Mouse (Mus musculus) liver, embryonic 11.5 days (tissue): ENCODE data around the gene Rbpj. TPM values are rescaled to one million over a fixed set of nuclear protein-coding genes. Genes with fewer than 3 reads are reported as not detected.
"Not testable (repeated sequence)": the region's sequence is repeated elsewhere in the genome, so short reads cannot be mapped to it uniquely, and the experiment has no call there.

Source experiments
- ATAC-seq: fragments of 200-750 bp; cut with Nextera tagmentation; replicated peaks from 2 replicates; pipeline ENCODE4 v1.8.0; 2017; ENCODE audit warnings: moderate number of reproducible peaks, mild to moderate bottlenecking, moderate TSS enrichment, moderate library complexity; ENCODE audit not compliant: low FRiP score
- DNase-seq: peaks from one replicate; pipeline ENCODE4 v3.0.0-alpha.2; 2017; ENCODE audit warnings: low spot score
- H3K27ac ChIP-seq: fragments of 300-500 bp; sonication (generic); 2 replicates; pipeline ENCODE4 v1.5.1; 2014; ENCODE audit warnings: mild to moderate bottlenecking, low read depth, low read length, control low read depth
- H3K27me3 ChIP-seq: fragments of 300-500 bp; sonication (generic); replicated peaks from 2 replicates; pipeline ENCODE4 v1.6.1; 2014; ENCODE audit warnings: low read length, mixed read lengths; ENCODE audit not compliant: control insufficient read depth, insufficient read depth
- H3K36me3 ChIP-seq: fragments of 300-500 bp; sonication (generic); 2 replicates; pipeline ENCODE4 v1.6.1; 2014; ENCODE audit warnings: mild to moderate bottlenecking, low read length, moderate library complexity, mixed read lengths; ENCODE audit not compliant: control insufficient read depth, insufficient read depth
- H3K4me1 ChIP-seq: fragments of 300-500 bp; sonication (generic); replicated peaks from 2 replicates; pipeline ENCODE4 v1.6.1; 2014; ENCODE audit warnings: low read length, mixed read lengths; ENCODE audit not compliant: control insufficient read depth, insufficient read depth
- H3K4me2 ChIP-seq: fragments of 300-500 bp; sonication (generic); 2 replicates; pipeline ENCODE4 v1.6.1; 2014; ENCODE audit warnings: mild to moderate bottlenecking, control low read depth, moderate library complexity
- H3K4me3 ChIP-seq: fragments of 300-500 bp; sonication (generic); 2 replicates; pipeline ENCODE4 v1.5.1; 2014; ENCODE audit warnings: low read depth, low read length, control low read depth
- H3K9ac ChIP-seq: fragments of 300-500 bp; sonication (generic); 2 replicates; pipeline ENCODE4 v1.6.1; 2014; ENCODE audit warnings: low read depth, low read length, control low read depth
- H3K9me3 ChIP-seq: fragments of 300-500 bp; sonication (generic); 2 replicates; pipeline ENCODE4 v1.6.1; 2016; ENCODE audit warnings: low read length, inconsistent platforms, mixed read lengths; ENCODE audit not compliant: control insufficient read depth
- WGBS: fragments of 180-500 bp; shearing (Covaris S2); extraction: QIAGEN DNeasy Blood & Tissue Kit; methylation state at CpG from one replicate; pipeline ENCODE4 v1.1.7; 2014; 5-methylcytosine and 5-hydroxymethylcytosine counted together
- polyA plus RNA-seq: library from polyadenylated mRNA; unstranded; fragments of >200 nt; fragmentation: Nextera tagmentation; extraction: Ambion mirVana; gene quantifications from 2 replicates; pipeline ENCODE4 v1.2.1, GENCODE M21; 2014

Gene Rbpj
- polyA plus RNA-seq, 1 experiment from 2014 or later: 21.6 TPM

DNA sequence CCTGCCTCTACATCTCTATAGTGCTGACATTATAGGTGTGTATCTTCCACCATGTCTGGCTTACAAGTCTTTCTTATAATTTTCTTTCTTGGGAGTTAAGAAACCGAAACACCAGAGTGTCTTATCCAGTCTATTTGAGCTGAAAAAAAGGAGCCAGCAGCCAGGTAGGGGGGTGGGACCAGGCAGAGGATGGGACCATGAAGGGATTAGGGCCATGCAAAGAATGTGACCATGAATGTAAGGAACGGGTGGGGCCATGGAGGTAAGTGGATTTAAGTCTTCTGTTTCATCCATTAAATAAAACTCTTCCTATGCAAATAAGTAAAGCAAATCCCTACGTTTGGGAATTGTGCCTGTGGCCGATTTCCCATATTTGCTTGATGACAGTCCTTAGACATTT lies 78.0 kb downstream of the Rbpj start:
- ATAC-seq: no peak
- Histone ChIP-seq H3K9me3 (no peaks in the 10 kb centered on the region), H3K27ac (no peak overlapping the region), H3K27me3 (no peaks in the 10 kb centered on the region), H3K36me3 (no peaks in the 10 kb centered on the region), H3K4me1 (no peaks in the 10 kb centered on the region), H3K4me2 (no peak overlapping the region), H3K9ac (no peak overlapping the region), H3K4me3 (no peak overlapping the region)
- 80% methylated on average over 4 of the region's 4 CpGs for WGBS
- DNase-seq: no peak

DNA sequence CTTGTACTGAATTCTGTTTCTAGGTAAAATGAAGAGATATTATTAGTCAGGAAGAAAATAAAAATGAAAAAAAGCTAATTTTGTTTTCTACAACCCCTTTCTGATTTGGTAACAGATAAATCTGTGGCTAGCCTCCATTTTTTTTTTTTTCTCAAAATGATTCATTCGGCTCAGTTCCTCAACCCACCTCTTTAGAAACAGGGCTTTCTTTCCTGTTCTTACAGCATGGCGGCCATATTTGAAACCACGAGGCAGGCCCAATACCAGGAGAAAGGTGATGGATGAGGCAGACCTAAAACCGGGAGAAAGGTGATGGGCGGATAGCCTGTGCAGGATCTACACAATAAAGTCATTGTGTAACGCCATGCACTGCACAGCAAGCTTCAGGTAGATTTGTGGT lies 80.5 kb downstream of the Rbpj start:
- H3K27ac ChIP-seq: no peak overlapping the region
- H3K4me3 ChIP-seq: no peak overlapping the region
- 74% methylated on average over 6 of the region's 6 CpGs for WGBS
- H3K4me2 ChIP-seq: no peak overlapping the region
- DNase-seq: no peak
- no peaks in the 10 kb centered on the region for H3K4me1 ChIP-seq
- ATAC-seq: no peak
- no peaks in the 10 kb centered on the region for H3K36me3 ChIP-seq
- H3K9ac ChIP-seq: no peak overlapping the region
- no peaks in the 10 kb centered on the region for H3K9me3 ChIP-seq
- H3K27me3 ChIP-seq: no peaks in the 10 kb centered on the region

DNA sequence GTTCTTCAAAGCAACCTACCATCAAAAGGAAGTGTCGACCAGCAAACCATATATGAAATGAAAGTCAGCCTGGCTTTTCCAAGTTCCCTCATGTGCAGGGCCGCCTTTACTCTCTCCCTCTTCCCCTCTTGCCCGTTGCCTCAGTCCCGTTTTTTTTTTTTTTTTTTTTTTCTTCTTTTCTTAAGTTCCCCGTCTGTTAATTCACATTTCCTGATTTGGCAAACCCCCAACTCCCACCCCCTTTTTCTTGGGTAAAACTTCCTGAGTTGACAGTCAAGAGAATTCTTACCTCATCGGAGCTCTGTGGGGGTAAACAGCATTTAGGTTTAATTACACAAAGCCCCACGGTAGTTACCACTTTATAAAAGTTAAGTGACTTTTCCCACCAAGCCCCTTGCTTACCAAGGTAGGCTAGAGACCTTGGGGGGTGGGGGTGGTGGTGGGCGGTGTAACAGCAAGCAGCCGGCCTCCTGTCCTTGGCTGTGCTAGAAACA lies 81.1 kb downstream of the Rbpj start:
- H3K36me3 ChIP-seq: no peaks in the 10 kb centered on the region

DNA sequence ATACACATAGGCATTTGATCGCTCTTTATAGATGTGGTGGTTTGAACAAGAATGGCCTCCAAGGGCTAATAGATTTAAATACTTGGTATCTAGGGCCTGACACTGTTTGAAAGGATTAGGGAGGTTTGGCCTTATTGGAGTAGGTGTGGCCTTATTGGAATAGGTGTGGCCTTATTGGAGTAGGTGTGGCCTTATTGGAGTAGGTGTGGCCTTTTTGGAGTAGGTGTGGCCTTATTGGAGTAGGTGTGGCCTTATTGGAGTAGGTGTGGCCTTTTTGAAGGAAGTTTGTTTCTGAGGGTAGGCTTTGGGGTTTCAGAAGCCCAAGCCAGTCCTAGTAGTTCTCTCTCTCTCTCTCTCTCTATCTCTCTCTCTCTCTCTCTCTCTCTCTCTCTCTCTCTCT lies 84.4 kb downstream of the Rbpj start:
- H3K9ac ChIP-seq, H3K27ac ChIP-seq, DNase-seq, H3K9me3 ChIP-seq, H3K36me3 ChIP-seq, H3K4me3 ChIP-seq, H3K27me3 ChIP-seq, ATAC-seq, H3K4me2 ChIP-seq, H3K4me1 ChIP-seq: not testable (repeated sequence)
- 94% methylated on average over 1 of the region's 1 CpGs for WGBS

More for the DNA sequence above, 81.1 kb downstream of the Rbpj start:
- H3K4me3 ChIP-seq: no peak overlapping the region
- 40% methylated on average over 9 of the region's 9 CpGs for WGBS
- H3K4me2 ChIP-seq: no peak overlapping the region
- DNase-seq: no peak
- no peak overlapping the region for H3K9ac ChIP-seq
- H3K27me3 ChIP-seq: no peaks in the 10 kb centered on the region
- no peak overlapping the region for H3K27ac ChIP-seq
- ATAC-seq: no peak
- no peaks in the 10 kb centered on the region for H3K9me3 ChIP-seq
- no peaks in the 10 kb centered on the region for H3K4me1 ChIP-seq

DNA sequence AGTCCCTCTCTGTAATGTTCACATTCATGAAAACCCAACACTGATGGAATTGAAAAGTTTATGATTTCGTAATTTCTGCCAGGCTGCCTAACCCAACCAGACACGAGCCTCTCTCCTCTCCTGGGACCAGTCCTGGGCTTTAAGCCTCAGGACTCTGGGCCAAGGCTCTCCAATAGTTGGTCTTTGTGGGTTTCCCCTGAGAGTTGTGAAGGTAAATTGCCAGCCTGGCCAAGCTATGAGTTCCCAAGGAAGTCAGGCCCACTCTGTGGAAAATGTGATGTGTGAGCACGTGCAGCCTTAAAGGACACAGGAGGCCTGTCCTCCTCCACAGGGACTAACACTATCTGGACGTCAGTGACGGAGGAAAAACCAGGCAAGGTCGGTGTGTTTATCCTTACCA lies 85.4 kb downstream of the Rbpj start:
- no peak for DNase-seq
- WGBS: 73% methylated on average over 6 of the region's 6 CpGs
- Histone ChIP-seq H3K4me2 (no peak overlapping the region), H3K27me3 (no peaks in the 10 kb centered on the region), H3K27ac (no peak overlapping the region), H3K9me3 (no peaks in the 10 kb centered on the region), H3K4me1 (no peaks in the 10 kb centered on the region), H3K9ac (no peak overlapping the region), H3K4me3 (no peak overlapping the region), H3K36me3 (no peaks in the 10 kb centered on the region)
- ATAC-seq: no peak

DNA sequence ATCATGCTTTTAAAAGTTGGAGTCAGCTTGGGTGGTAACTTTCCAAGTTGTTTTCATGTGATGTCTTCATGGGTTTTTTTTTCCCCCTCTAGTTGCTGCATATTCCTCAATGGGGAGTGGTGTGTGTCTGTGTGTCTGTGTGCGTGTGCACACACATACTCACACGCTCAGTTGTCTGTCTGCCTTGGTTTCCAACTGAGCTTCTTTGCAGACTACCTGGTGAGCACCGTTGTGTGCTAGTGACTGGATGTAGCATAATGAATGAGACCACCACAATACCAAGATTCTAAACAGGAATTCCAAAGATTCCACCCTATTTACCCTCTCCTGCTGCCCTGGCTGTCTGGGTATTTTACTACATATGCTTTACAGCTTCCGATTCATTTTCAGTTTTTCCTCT lies 86.0 kb downstream of the Rbpj start:
- DNase-seq (no peak), ATAC-seq (no peak)
- H3K27ac ChIP-seq: no peak overlapping the region
- H3K9ac ChIP-seq: no peak overlapping the region
- WGBS: 76% methylated on average over 4 of the region's 4 CpGs
- no peaks in the 10 kb centered on the region for H3K27me3 ChIP-seq
- no peaks in the 10 kb centered on the region for H3K9me3 ChIP-seq
- no peak overlapping the region for H3K4me2 ChIP-seq
- no peaks in the 10 kb centered on the region for H3K4me1 ChIP-seq
- no peaks in the 10 kb centered on the region for H3K36me3 ChIP-seq
- no peak overlapping the region for H3K4me3 ChIP-seq

DNA sequence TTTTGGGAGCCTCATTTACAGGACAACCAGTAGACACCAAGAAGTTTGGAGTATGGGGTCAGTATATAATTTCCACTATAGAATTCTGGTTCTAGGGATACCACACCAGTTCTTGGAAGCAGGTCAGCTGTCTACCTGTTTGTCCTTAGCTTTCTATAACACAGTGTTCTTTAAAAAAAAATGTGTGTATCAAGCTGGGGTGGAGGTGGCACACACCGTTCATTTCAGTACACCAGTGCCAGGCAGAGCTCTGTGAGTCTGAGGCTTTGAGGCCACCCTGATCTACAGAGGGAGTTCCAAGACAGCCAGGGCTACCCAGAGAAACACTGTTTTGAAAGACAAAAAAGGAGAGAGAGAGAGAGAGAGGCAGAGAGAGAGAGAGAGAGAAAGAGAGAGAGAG lies 87.3 kb downstream of the Rbpj start:
- ATAC-seq: no peak
- no peaks in the 10 kb centered on the region for H3K36me3 ChIP-seq
- no peak overlapping the region for H3K27ac ChIP-seq
- H3K9ac ChIP-seq: no peak overlapping the region
- no peaks in the 10 kb centered on the region for H3K4me1 ChIP-seq
- 88% methylated on average over 1 of the region's 1 CpGs for WGBS
- H3K27me3 ChIP-seq: no peaks in the 10 kb centered on the region
- H3K9me3 ChIP-seq: no peaks in the 10 kb centered on the region
- DNase-seq: no peak
- H3K4me3 ChIP-seq: no peak overlapping the region
- no peak overlapping the region for H3K4me2 ChIP-seq

DNA sequence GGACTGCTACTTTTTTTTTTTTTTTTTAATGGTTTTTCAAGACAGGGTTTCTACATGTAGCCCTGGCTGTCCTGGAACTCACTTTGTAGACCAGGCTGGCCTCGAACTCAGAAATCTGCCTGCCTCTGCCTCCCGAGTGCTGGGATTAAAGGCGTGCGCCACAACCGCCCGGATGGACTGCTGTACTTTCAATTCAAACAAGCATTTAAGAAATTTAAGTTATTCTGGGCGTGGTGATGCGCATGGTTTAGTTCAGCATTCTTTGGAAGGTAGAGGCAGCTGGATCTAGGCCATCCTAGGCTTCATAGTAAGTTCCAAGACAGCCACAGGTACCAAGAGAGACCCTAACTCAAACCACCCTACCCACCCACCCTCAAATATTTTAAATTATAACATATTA lies 88.2 kb downstream of the Rbpj start:
- Histone ChIP-seq H3K27ac (no peak overlapping the region), H3K9me3 (no peaks in the 10 kb centered on the region), H3K4me2 (no peak overlapping the region), H3K27me3 (no peaks in the 10 kb centered on the region), H3K36me3 (no peaks in the 10 kb centered on the region), H3K9ac (no peak overlapping the region), H3K4me3 (no peak overlapping the region), H3K4me1 (no peaks in the 10 kb centered on the region)
- ATAC-seq (no peak), DNase-seq (no peak)
- WGBS: 76% methylated on average over 8 of the region's 8 CpGs

DNA sequence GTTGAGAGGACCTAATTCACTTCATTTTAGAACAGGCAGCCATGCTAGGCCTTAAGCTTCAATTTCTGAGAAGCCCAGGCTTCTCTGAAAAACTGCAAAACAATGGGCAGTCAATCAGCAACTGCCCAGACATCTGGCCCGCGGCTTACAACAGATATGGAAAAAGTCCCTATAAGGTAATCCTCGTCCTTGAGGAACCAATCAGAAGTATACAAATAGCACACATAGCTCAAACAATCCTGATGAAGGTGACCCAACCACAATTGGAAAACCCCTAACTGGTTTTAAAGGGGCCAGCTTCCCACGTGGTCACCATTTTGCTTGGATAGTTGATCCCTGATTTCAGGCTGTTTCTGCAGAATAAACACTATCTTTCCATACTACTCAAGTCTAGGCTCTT lies 89.0 kb downstream of the Rbpj start:
- Histone ChIP-seq H3K4me1 (no peaks in the 10 kb centered on the region), H3K9ac (no peak overlapping the region), H3K36me3 (no peaks in the 10 kb centered on the region), H3K4me2 (no peak overlapping the region), H3K9me3 (no peaks in the 10 kb centered on the region), H3K27ac (no peak overlapping the region), H3K4me3 (no peak overlapping the region), H3K27me3 (no peaks in the 10 kb centered on the region)
- 82% methylated on average over 4 of the region's 4 CpGs for WGBS
- ATAC-seq (no peak), DNase-seq (no peak)
